In the genomic region with DNA sequence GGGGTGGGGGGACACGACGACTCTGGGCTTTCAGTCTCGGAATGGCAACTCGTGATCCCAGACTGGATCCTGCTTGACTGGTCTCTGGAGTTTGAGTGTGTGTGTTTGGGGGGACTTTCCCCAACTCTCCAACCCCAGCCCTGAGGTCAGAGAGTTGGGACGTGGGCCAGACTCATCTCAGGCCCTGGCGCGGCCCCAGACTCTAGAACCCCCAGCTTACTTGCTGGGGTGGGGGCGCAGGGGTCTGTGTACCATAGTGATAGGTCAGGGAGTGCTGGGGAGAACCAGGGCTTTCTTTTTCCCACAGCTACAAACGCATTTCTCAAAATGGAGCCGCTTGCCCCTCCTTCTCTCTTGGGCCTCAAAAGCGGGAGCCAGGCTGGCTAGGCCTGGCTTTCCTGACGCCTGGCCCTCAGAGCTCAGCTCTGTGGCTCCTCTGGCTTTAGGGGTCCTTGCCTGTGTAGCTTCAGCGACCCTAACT, we compare ENCODE assay signal across 9 mouse cellular contexts. TPM values are rescaled to one million over a fixed set of nuclear protein-coding genes. Genes with fewer than 3 reads are reported as not detected.
A peak's percentile ranks its signal among the peaks of the same experiment; 100 is the strongest.
DNase-seq lines count a peak whose midpoint lies in the region; ATAC-seq and TF ChIP-seq lines count a peak whose summit lies in the region.
"Had no signal": no experiment of that assay in that cellular context is flagged by ENCODE, and none has a peak within 500 bp of the region (broad histone marks: within the 10 kb centered on the region; RNA-seq: fewer than 3 reads in every experiment).

No protein-coding gene starts in this region.

- no peak for TF ChIP-seq CTCF in heart, postnatal 0 days (IDR thresholded peaks at IDR 0.05; ENCODE audit: low read depth)

- DNase-seq in gastrocnemius, postnatal 10 days, result peak; percentile 54
- no peak for DNase-seq in gastrocnemius, adult 8-10 months (ENCODE audit: low spot score in 2 of 2)
- peak; percentile 34 to 38 for DNase-seq in cerebellum, postnatal 36 days
- DNase-seq in heart, postnatal 0 days (ENCODE audit: low spot score), result no peak
- peak; percentile 43 for DNase-seq in neural tube, embryonic 11.5 days (ENCODE audit: low spot score)
- no peak for DNase-seq in frontal cortex, postnatal 14 days (ENCODE audit: low spot score in 2 of 2)
- no peak for DNase-seq in spleen, adult 18-20 months

- peaks cover 26% of the 10 kb centered on the region for H3K4me1 ChIP-seq in heart, postnatal 0 days (ENCODE audit: control insufficient read depth, insufficient read depth)
- H3K4me1 ChIP-seq in limb, embryonic 12.5 days (replicated peaks), result peaks cover 64% of the 10 kb centered on the region
- peaks cover 35% of the 10 kb centered on the region for H3K4me1 ChIP-seq in neural tube, embryonic 11.5 days (ENCODE audit: control insufficient read depth, insufficient read depth, low read length)

- peak overlapping the region; percentile 91 for H3K4me2 ChIP-seq in heart, postnatal 0 days (ENCODE audit: low read depth, low read length)
- H3K4me2 ChIP-seq in limb, embryonic 12.5 days, result peak overlapping the region; percentile 83
- H3K4me2 ChIP-seq in neural tube, embryonic 11.5 days (ENCODE audit: low read depth), result peak overlapping the region; percentile 87

- 2% methylated on average over 13 of the region's 13 CpGs for WGBS in heart, postnatal 0 days
- under 1% methylated on average over 13 of the region's 13 CpGs for WGBS in limb, embryonic 12.5 days
- under 1% methylated on average over 12 of the region's 13 CpGs for WGBS in neural tube, embryonic 11.5 days

- peak overlapping the region; percentile 73 for H3K4me3 ChIP-seq in heart, postnatal 0 days (ENCODE audit: low read depth, low read length)
- peak overlapping the region; percentile 75 for H3K4me3 ChIP-seq in limb, embryonic 12.5 days (replicated peaks)
- H3K4me3 ChIP-seq in neural tube, embryonic 11.5 days (ENCODE audit: low read depth, low read length), result peak overlapping the region; percentile 81

- ATAC-seq in heart, postnatal 0 days (ENCODE audit: insufficient read depth, low read depth), result no peak
- peak; percentile 2; the same call in 1 of the 2 replicates for ATAC-seq in limb, embryonic 12.5 days (ENCODE audit: insufficient number of reproducible peaks, insufficient read depth, low FRiP score, low TSS enrichment, low read depth)
- ATAC-seq in neural tube, embryonic 11.5 days (ENCODE audit: insufficient read depth, low FRiP score, low TSS enrichment), result no peak

- H3K27ac ChIP-seq in heart, postnatal 0 days (ENCODE audit: low read depth), result peak overlapping the region; percentile 97
- H3K27ac ChIP-seq in limb, embryonic 12.5 days, result peak overlapping the region; percentile 98
- peak overlapping the region; percentile 93 for H3K27ac ChIP-seq in neural tube, embryonic 11.5 days (ENCODE audit: low read depth, low read length)

- H3K27me3 ChIP-seq in heart, postnatal 0 days (ENCODE audit: control insufficient read depth, insufficient read depth, low read length), result no peaks in the 10 kb centered on the region
- no peaks in the 10 kb centered on the region for H3K27me3 ChIP-seq in limb, embryonic 12.5 days
- H3K27me3 ChIP-seq in neural tube, embryonic 11.5 days (ENCODE audit: control insufficient read depth, insufficient read depth, low read length), result no peaks in the 10 kb centered on the region
- H3K27me3 ChIP-seq: Patski had no signal

- TF ChIP-seq EP300 in heart, postnatal 0 days (IDR thresholded peaks at IDR 0.05; ENCODE audit: low read depth), result no peak

- peaks cover 7% of the 10 kb centered on the region for H3K36me3 ChIP-seq in heart, postnatal 0 days (replicated peaks; ENCODE audit: control insufficient read depth, insufficient read depth, low read length)
- H3K36me3 ChIP-seq in limb, embryonic 12.5 days, result peaks cover 30% of the 10 kb centered on the region
- H3K36me3 ChIP-seq in neural tube, embryonic 11.5 days (ENCODE audit: control insufficient read depth, insufficient read depth, low read length), result peaks cover 7% of the 10 kb centered on the region

- peak overlapping the region; percentile 94 for H3K9ac ChIP-seq in heart, postnatal 0 days (replicated peaks; ENCODE audit: low read depth, low read length)
- peak overlapping the region; percentile 93 for H3K9ac ChIP-seq in limb, embryonic 12.5 days (replicated peaks)
- H3K9ac ChIP-seq in neural tube, embryonic 11.5 days (ENCODE audit: low read length), result peak overlapping the region; percentile 94

- H3K9me3 ChIP-seq in heart, postnatal 0 days (replicated peaks; ENCODE audit: control insufficient read depth, low read length), result no peaks in the 10 kb centered on the region
- no peaks in the 10 kb centered on the region for H3K9me3 ChIP-seq in limb, embryonic 12.5 days
- H3K9me3 ChIP-seq in neural tube, embryonic 11.5 days (ENCODE audit: control insufficient read depth, low read length), result no peaks in the 10 kb centered on the region

RNA-seq across cellular contexts. Expression of a gene that starts 4.2 kb away (rescaled TPM):
- 10 to 100 TPM; 35.4 to 43.4 TPM for total RNA-seq in gastrocnemius, postnatal 10 days (2021)
- total RNA-seq in gastrocnemius, adult 8-10 months (2022), result 10 to 100 TPM; 17.9 to 25.9 (median 20.5) TPM
- 76.5 and 127 TPM in 2 replicates for total RNA-seq in heart, postnatal 0 days (2014; rRNA removed; ENCODE audit: low replicate concordance)
- polyA plus RNA-seq in heart, postnatal 0 days (2015; fragmentation: Nextera tagmentation; extraction: Ambion mirVana), result 29.7 TPM in 2 replicates
- polyA plus RNA-seq in limb, embryonic 12.5 days (2016; fragmentation: Nextera tagmentation; extraction: Ambion mirVana), result 105 TPM in 2 replicates
- polyA plus RNA-seq in neural tube, embryonic 11.5 days (2014; fragmentation: Nextera tagmentation; extraction: Ambion mirVana), result 52.8 and 57.5 TPM in 2 replicates

RNA-seq across cellular contexts. Expression of a gene that starts 12.1 kb away (rescaled TPM):
- total RNA-seq in gastrocnemius, postnatal 10 days (2021), result 10 to 100 TPM; 32.4 to 33.7 TPM
- 10 to 100 TPM; 30.2 to 36.4 (median 34.1) TPM for total RNA-seq in gastrocnemius, adult 8-10 months (2022)
- total RNA-seq in heart, postnatal 0 days (2014; rRNA removed; ENCODE audit: low replicate concordance), result 75.4 and 76.4 TPM in 2 replicates
- 82.5 and 83.7 TPM in 2 replicates for polyA plus RNA-seq in heart, postnatal 0 days (2015; fragmentation: Nextera tagmentation; extraction: Ambion mirVana)
- 77.5 and 78.5 TPM in 2 replicates for polyA plus RNA-seq in limb, embryonic 12.5 days (2016; fragmentation: Nextera tagmentation; extraction: Ambion mirVana)
- 65.3 and 80.6 TPM in 2 replicates for polyA plus RNA-seq in neural tube, embryonic 11.5 days (2014; fragmentation: Nextera tagmentation; extraction: Ambion mirVana)

RNA-seq across cellular contexts. Expression of a gene that starts 12.9 kb away (rescaled TPM):
- total RNA-seq in gastrocnemius, postnatal 10 days (2021), result 10 to 100 TPM; 13.8 to 14.7 TPM
- 10 to 100 TPM; 18.9 to 39.5 (median 21.9) TPM for total RNA-seq in gastrocnemius, adult 8-10 months (2022)
- 12.9 and 13.0 TPM in 2 replicates for total RNA-seq in heart, postnatal 0 days (2014; rRNA removed; ENCODE audit: low replicate concordance)
- polyA plus RNA-seq in heart, postnatal 0 days (2015; fragmentation: Nextera tagmentation; extraction: Ambion mirVana), result 14.0 and 14.9 TPM in 2 replicates
- 27.8 and 27.9 TPM in 2 replicates for polyA plus RNA-seq in limb, embryonic 12.5 days (2016; fragmentation: Nextera tagmentation; extraction: Ambion mirVana)
- 16.0 and 16.5 TPM in 2 replicates for polyA plus RNA-seq in neural tube, embryonic 11.5 days (2014; fragmentation: Nextera tagmentation; extraction: Ambion mirVana)

RNA-seq across cellular contexts. Expression of a gene that starts 27.1 kb away (rescaled TPM):
- 10 to 100 TPM; 12.4 to 19.5 TPM for total RNA-seq in gastrocnemius, postnatal 10 days (2021)
- total RNA-seq in gastrocnemius, adult 8-10 months (2022), result 1 to 10 TPM; 2.9 to 5.4 (median 4.1) TPM
- 0.65 TPM in 1 of 2 replicates, not detected in the other for total RNA-seq in heart, postnatal 0 days (2014; rRNA removed; ENCODE audit: low replicate concordance)
- 0.10 and 0.11 TPM in 2 replicates for polyA plus RNA-seq in heart, postnatal 0 days (2015; fragmentation: Nextera tagmentation; extraction: Ambion mirVana)
- 0.20 and 0.56 TPM in 2 replicates for polyA plus RNA-seq in limb, embryonic 12.5 days (2016; fragmentation: Nextera tagmentation; extraction: Ambion mirVana)
- 0.57 and 0.81 TPM in 2 replicates for polyA plus RNA-seq in neural tube, embryonic 11.5 days (2014; fragmentation: Nextera tagmentation; extraction: Ambion mirVana)

RNA-seq across cellular contexts. Expression of a gene that starts 28.9 kb away (rescaled TPM):
- total RNA-seq in gastrocnemius, postnatal 10 days (2021), result 10 to 100 TPM; 24.1 to 24.2 TPM
- 10 to 100 TPM; 21.2 to 25.8 (median 22.7) TPM for total RNA-seq in gastrocnemius, adult 8-10 months (2022)
- 12.8 and 16.2 TPM in 2 replicates for total RNA-seq in heart, postnatal 0 days (2014; rRNA removed; ENCODE audit: low replicate concordance)
- polyA plus RNA-seq in heart, postnatal 0 days (2015; fragmentation: Nextera tagmentation; extraction: Ambion mirVana), result 11.3 and 12.4 TPM in 2 replicates
- 18.3 and 19.2 TPM in 2 replicates for polyA plus RNA-seq in limb, embryonic 12.5 days (2016; fragmentation: Nextera tagmentation; extraction: Ambion mirVana)
- polyA plus RNA-seq in neural tube, embryonic 11.5 days (2014; fragmentation: Nextera tagmentation; extraction: Ambion mirVana), result 23.3 and 24.0 TPM in 2 replicates

Comparison
In these comparisons a context has a peak if more than half of its experiments do, and no peak if none do; other contexts are left out.
1. DNase-seq: peak in gastrocnemius, postnatal 10 days (single experiment), cerebellum, postnatal 36 days (2 of 2) and neural tube, embryonic 11.5 days (single experiment); none in gastrocnemius, adult 8-10 months (0 of 2), heart, postnatal 0 days (single experiment), frontal cortex, postnatal 14 days (0 of 2) and spleen, adult 18-20 months (0 of 2).
2. Peak in every context shown above with its lines, with median percentiles within 50 percentile points of each other: H3K27ac ChIP-seq, H3K4me2 ChIP-seq, H3K4me3 ChIP-seq and H3K9ac ChIP-seq.